Mouse (Mus musculus) layer of hippocampus, adult 6 months (tissue): ENCODE results near the gene Krt5. TPM values are rescaled to one million over a fixed set of nuclear protein-coding genes. Genes with fewer than 3 reads are reported as not detected.

ENCODE experiments used
- long read RNA-seq, 2 experiments: library from polyadenylated mRNA; unstranded; transcript quantifications; one replicate each; pipeline ENCODE4 v2.0.0; 2019 to 2020
- microRNA-seq: library from miRNA; unstranded; fragments of <30 nt; microRNA quantifications from one replicate; pipeline ENCODE4 v1.2.0, GENCODE M21; 2020
- polyA plus RNA-seq: library from polyadenylated mRNA; unstranded; fragments of <200 nt; fragmentation: Nextera tagmentation; gene quantifications from 2 replicates; pipeline ENCODE4 v1.2.3, GENCODE M21; 2021

The Krt5 gene
- 0.38 and 0.46 TPM in 2 replicates for polyA plus RNA-seq
- long read RNA-seq, experiment 1, result 0 reads
- long read RNA-seq, experiment 2, transcript Krt5-201 (9 exons, 2,197 nt), result major isoform, 6 of 6 reads
- long read RNA-seq, experiment 2, partial matches to known transcripts, result 0 of 6 reads
- long read RNA-seq, experiment 2, other reads (novel, unspliced or antisense), result 0 of 6 reads

DNA sequence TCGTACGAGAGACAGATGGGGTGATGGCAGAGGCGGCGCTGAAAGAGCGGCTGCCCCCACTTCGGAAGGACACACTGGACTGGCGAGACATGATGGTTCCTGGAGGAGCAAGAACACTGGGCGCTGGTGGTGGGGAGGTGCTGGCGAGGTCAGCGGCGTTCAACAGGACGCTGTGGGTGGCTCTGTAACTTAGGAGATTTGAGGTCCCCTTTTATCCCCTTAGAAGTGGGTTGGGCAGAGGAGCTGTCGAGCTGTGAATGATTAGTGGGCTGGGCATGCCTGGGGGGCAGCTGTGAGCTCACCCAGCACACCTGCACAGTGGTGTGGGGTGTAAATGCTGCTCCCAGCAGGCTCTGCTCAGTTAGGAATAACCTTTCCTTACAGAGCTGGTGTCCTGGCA, at the start of gene Krt5:
TSS of gene Krt5 (minus strand) at position 179 of the 400 bp plus-strand sequence.

DNA sequence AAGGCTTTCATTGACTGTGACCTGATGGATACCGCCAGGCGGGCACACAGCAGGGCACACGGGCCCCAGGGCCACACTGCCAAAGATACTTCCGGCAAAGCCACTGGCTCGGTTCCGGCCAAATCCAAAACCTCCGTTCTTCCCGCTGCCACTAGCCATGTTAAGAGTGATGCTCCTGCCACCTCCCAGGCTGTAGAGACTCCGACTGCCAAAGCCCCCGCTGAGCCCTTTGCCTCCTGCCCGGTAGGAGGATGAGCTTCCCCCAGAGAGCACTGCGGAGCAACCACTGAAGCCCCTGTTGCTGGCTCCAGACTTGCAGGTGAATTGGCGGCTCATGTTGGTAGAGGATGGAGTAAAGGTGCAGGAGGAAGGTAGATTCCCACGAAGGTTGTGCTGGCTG, 30.0 kb upstream of the Krt5 start, which contains the start of gene Krt71:
TSS of gene Krt71 (minus strand) at position 399 of the 400 bp plus-strand sequence.

DNA sequence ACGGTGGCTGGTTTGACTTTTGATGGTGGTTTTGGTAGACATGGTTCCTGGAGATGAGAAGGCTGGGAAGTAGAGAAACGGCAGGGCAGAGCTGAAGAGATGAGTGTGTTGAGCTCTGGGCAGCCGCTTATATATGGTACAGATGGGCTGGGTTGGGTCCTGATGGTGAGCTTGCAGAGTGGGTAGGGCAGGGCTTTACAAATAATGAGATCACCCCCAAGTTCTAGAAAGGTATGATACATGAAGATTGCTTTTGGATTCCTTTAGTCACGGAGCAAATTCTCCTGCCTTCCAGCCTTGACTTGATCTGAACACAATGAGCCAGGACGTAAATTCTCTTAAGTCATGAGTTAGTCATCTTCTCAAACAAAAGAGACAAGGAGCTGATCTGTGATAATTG, 18.5 kb downstream of the Krt5 start, which contains the start of gene Krt6a:
TSS of gene Krt6a (minus strand) at position 101 of the 400 bp plus-strand sequence.

DNA sequence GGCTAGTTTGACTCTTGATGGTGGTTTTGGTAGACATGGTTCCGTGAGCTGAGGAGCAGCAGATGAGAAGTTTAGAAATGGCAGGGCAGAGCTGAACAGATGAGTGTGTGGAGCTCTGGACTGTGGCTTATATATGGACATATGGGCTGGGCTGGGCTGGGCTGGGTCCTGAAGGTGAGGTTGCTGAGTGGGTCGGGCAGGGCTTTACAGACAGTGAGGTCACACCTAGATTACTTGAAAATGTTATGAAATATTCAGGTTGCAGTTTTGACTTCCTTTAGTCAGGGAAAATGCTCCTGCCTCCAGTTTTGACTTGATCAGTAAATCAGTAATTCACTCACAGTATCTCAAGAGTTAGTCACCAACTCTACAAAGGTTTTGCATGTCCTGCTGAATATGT, 32.5 kb downstream of the Krt5 start, which contains the start of gene Krt6b:
TSS of gene Krt6b (minus strand) at position 101 of the 400 bp plus-strand sequence.

Small RNA genes lying within 50 kb of the gene (microRNA-seq; reads per million reads assigned to microRNA genes)
- gene Gm44323, result not detected
- not detected for gene Gm44342
- not detected for gene Gm44383

Other genes starting within 250 kb of the Krt5 start
- not detected in 2 replicates for gene Krt81, start 249.1 kb downstream of the Krt5 start, polyA plus RNA-seq
- gene Krt86, start 239.4 kb downstream of the Krt5 start, polyA plus RNA-seq, result not detected in 2 replicates
- not detected in 2 replicates for gene Krt83, start 221.4 kb downstream of the Krt5 start, polyA plus RNA-seq
- not detected in 2 replicates for gene Gm49425, start 195.6 kb downstream of the Krt5 start, polyA plus RNA-seq
- not detected in 2 replicates for gene Krt84, start 180.1 kb downstream of the Krt5 start, polyA plus RNA-seq
- gene Krt82, start 162.2 kb downstream of the Krt5 start, polyA plus RNA-seq, result not detected in 2 replicates
- 0.15 and 0.21 TPM in 2 replicates for gene Krt90, start 149.9 kb downstream of the Krt5 start, polyA plus RNA-seq
- gene Krt75, start 139.0 kb downstream of the Krt5 start, polyA plus RNA-seq, result not detected in 2 replicates
- gene Gm5414, start 84.7 kb downstream of the Krt5 start, polyA plus RNA-seq, result not detected in 2 replicates
- gene Gm5478, start 65.5 kb downstream of the Krt5 start, polyA plus RNA-seq, result not detected in 2 replicates
- not detected in 2 replicates for gene Krt6b, start 32.6 kb downstream of the Krt5 start, polyA plus RNA-seq
- gene Krt6a, start 18.6 kb downstream of the Krt5 start, polyA plus RNA-seq, result not detected in 2 replicates
- not detected in 2 replicates for gene Krt71, start 30.2 kb upstream of the Krt5 start, polyA plus RNA-seq
- not detected in 2 replicates for gene Krt72, start 73.6 kb upstream of the Krt5 start, polyA plus RNA-seq
- 3.9 and 4.0 TPM in 2 replicates for gene Krt73, start 89.4 kb upstream of the Krt5 start, polyA plus RNA-seq
- gene Krt2, start 105.3 kb upstream of the Krt5 start, polyA plus RNA-seq, result 0.48 and 1.0 TPM in 2 replicates
- 5.6 and 6.0 TPM in 2 replicates for gene Krt1, start 137.9 kb upstream of the Krt5 start, polyA plus RNA-seq
- 4.4 and 4.5 TPM in 2 replicates for gene Krt77, start 156.8 kb upstream of the Krt5 start, polyA plus RNA-seq
- not detected in 2 replicates for gene Krt76, start 180.0 kb upstream of the Krt5 start, polyA plus RNA-seq
- not detected in 2 replicates for gene Krt4, start 211.8 kb upstream of the Krt5 start, polyA plus RNA-seq
- 0.67 and 0.80 TPM in 2 replicates for gene Krt79, start 227.4 kb upstream of the Krt5 start, polyA plus RNA-seq
- not detected in 2 replicates for gene Krt78, start 241.4 kb upstream of the Krt5 start, polyA plus RNA-seq